Mouse (Mus musculus) forebrain, embryonic 12.5 days (tissue): Measurements from ENCODE around the gene Ttc33. TPM values are rescaled to one million over a fixed set of nuclear protein-coding genes. Genes with fewer than 3 reads are reported as not detected.

Source experiments
- ATAC-seq: fragments of 200-750 bp; cut with Nextera tagmentation; 2 replicates; pipeline ENCODE4 v1.8.0; 2017; ENCODE audit warnings: moderate TSS enrichment; ENCODE audit not compliant: low FRiP score
- H3K27ac ChIP-seq: fragments of 300-500 bp; sonication (generic); 2 replicates; pipeline ENCODE4 v1.5.1; 2016; ENCODE audit warnings: mild to moderate bottlenecking
- H3K27me3 ChIP-seq: fragments of 300-500 bp; sonication (generic); 2 replicates; pipeline ENCODE4 v1.6.1; 2016; ENCODE audit warnings: mild to moderate bottlenecking
- H3K36me3 ChIP-seq: fragments of 300-500 bp; sonication (generic); replicated peaks from 2 replicates; pipeline ENCODE4 v1.6.1; 2016; ENCODE audit warnings: mild to moderate bottlenecking
- H3K4me1 ChIP-seq: fragments of 300-500 bp; sonication (generic); 2 replicates; pipeline ENCODE4 v1.6.1; 2016
- H3K4me2 ChIP-seq: fragments of 300-500 bp; sonication (generic); 2 replicates; pipeline ENCODE4 v1.6.1; 2016; ENCODE audit warnings: mild to moderate bottlenecking, moderate library complexity
- H3K4me3 ChIP-seq: fragments of 300-500 bp; sonication (generic); replicated peaks from 2 replicates; pipeline ENCODE4 v1.5.1; 2016; ENCODE audit warnings: mild to moderate bottlenecking
- H3K9ac ChIP-seq: fragments of 300-500 bp; sonication (generic); 2 replicates; pipeline ENCODE4 v1.6.1; 2016; ENCODE audit warnings: mild to moderate bottlenecking
- H3K9me3 ChIP-seq: fragments of 300-500 bp; sonication (generic); 2 replicates; pipeline ENCODE4 v1.6.1; 2016
- WGBS: fragments of 180-500 bp; shearing (Covaris S2); methylation state at CpG from one replicate; pipeline ENCODE4 v1.1.7; 2016; 5-methylcytosine and 5-hydroxymethylcytosine counted together
- polyA plus RNA-seq: library from polyadenylated mRNA; unstranded; fragments of >200 nt; fragmentation: Nextera tagmentation; extraction: Ambion mirVana; gene quantifications from 2 replicates; pipeline ENCODE4 v1.2.1, GENCODE M21; 2016

Ttc33 gene
- polyA plus RNA-seq, 1 experiment from 2014 or later, result 42.4 TPM

- H3K9me3 ChIP-seq, result no peaks in the 10 kb centered on the region
- 96% methylated on average over 6 of the region's 6 CpGs for WGBS
- no peak overlapping the region for H3K27ac ChIP-seq
- H3K4me1 ChIP-seq, result peaks cover 11% of the 10 kb centered on the region
- no peak overlapping the region for H3K9ac ChIP-seq
- no peak for ATAC-seq
- H3K4me3 ChIP-seq, result no peak overlapping the region
- H3K4me2 ChIP-seq, result no peak overlapping the region
- no peaks in the 10 kb centered on the region for H3K27me3 ChIP-seq
- no peaks in the 10 kb centered on the region for H3K36me3 ChIP-seq
These were observed 33.2 kb upstream of the Ttc33 start for GRCm38 (mm10) chr15:5152171-5152570.

GRCm38 (mm10) chr15:5154621-5155020 is 30.7 kb upstream of the Ttc33 start:
- H3K27ac ChIP-seq, result no peak overlapping the region
- ATAC-seq, result no peak
- H3K4me3 ChIP-seq, result no peak overlapping the region
- no peaks in the 10 kb centered on the region for H3K36me3 ChIP-seq
- peaks cover 6% of the 10 kb centered on the region for H3K4me1 ChIP-seq
- WGBS, result 85% methylated on average over 9 of the region's 9 CpGs
- no peak overlapping the region for H3K9ac ChIP-seq
- no peak overlapping the region for H3K4me2 ChIP-seq
- H3K27me3 ChIP-seq, result no peaks in the 10 kb centered on the region
- H3K9me3 ChIP-seq, result no peaks in the 10 kb centered on the region

GRCm38 (mm10) chr15:5155093-5155492 is 30.2 kb upstream of the Ttc33 start:
- ATAC-seq, result no peak
- Histone ChIP-seq H3K9ac (no peak overlapping the region), H3K4me2 (no peak overlapping the region), H3K9me3 (no peaks in the 10 kb centered on the region), H3K27ac (no peak overlapping the region), H3K4me1 (peaks cover 6% of the 10 kb centered on the region), H3K4me3 (no peak overlapping the region), H3K36me3 (no peaks in the 10 kb centered on the region), H3K27me3 (no peaks in the 10 kb centered on the region)
- WGBS, result 68% methylated on average over 5 of the region's 5 CpGs

- Histone ChIP-seq H3K4me1 (peaks cover 6% of the 10 kb centered on the region), H3K4me2 (no peak overlapping the region), H3K9ac (no peak overlapping the region), H3K36me3 (peaks cover 5% of the 10 kb centered on the region; the same call in 1 of the 2 replicates), H3K9me3 (no peaks in the 10 kb centered on the region), H3K27ac (no peak overlapping the region), H3K4me3 (no peak overlapping the region), H3K27me3 (no peaks in the 10 kb centered on the region)
- no peak for ATAC-seq
- WGBS, result 86% methylated on average over 4 of the region's 4 CpGs
These were observed 29.0 kb upstream of the Ttc33 start for GRCm38 (mm10) chr15:5156355-5156754.

GRCm38 (mm10) chr15:5157386-5157785 is 27.9 kb upstream of the Ttc33 start:
- Histone ChIP-seq H3K4me1 (peaks cover 6% of the 10 kb centered on the region), H3K9me3 (no peaks in the 10 kb centered on the region), H3K36me3 (peaks cover 11% of the 10 kb centered on the region; the same call in 1 of the 2 replicates), H3K27me3 (no peaks in the 10 kb centered on the region), H3K9ac (no peak overlapping the region), H3K4me2 (no peak overlapping the region), H3K27ac (no peak overlapping the region), H3K4me3 (no peak overlapping the region)
- ATAC-seq, result no peak
- 92% methylated on average over 1 of the region's 1 CpGs for WGBS

- Histone ChIP-seq H3K9ac (no peak overlapping the region), H3K27me3 (no peaks in the 10 kb centered on the region), H3K9me3 (no peaks in the 10 kb centered on the region), H3K36me3 (peaks cover 21% of the 10 kb centered on the region), H3K4me1 (peaks cover 6% of the 10 kb centered on the region), H3K4me2 (no peak overlapping the region), H3K27ac (no peak overlapping the region), H3K4me3 (no peak overlapping the region)
- no peak for ATAC-seq
- 87% methylated on average over 6 of the region's 6 CpGs for WGBS
These were observed 26.5 kb upstream of the Ttc33 start for GRCm38 (mm10) chr15:5158827-5159226.

GRCm38 (mm10) chr15:5165121-5165773 is 20.1 kb upstream of the Ttc33 start:
- Histone ChIP-seq H3K9ac (no peak overlapping the region), H3K4me2 (no peak overlapping the region), H3K9me3 (no peaks in the 10 kb centered on the region), H3K27ac (no peak overlapping the region), H3K36me3 (peaks cover 54% of the 10 kb centered on the region), H3K4me3 (no peak overlapping the region), H3K4me1 (no peaks in the 10 kb centered on the region), H3K27me3 (no peaks in the 10 kb centered on the region)
- 85% methylated on average over 12 of the region's 12 CpGs for WGBS
- ATAC-seq, result no peak

GRCm38 (mm10) chr15:5173217-5173820 is 12.0 kb upstream of the Ttc33 start:
- no peak overlapping the region for H3K27ac ChIP-seq
- H3K36me3 ChIP-seq, result peaks cover 53% of the 10 kb centered on the region
- no peaks in the 10 kb centered on the region for H3K9me3 ChIP-seq
- no peaks in the 10 kb centered on the region for H3K4me1 ChIP-seq
- no peak overlapping the region for H3K9ac ChIP-seq
- WGBS, result 92% methylated on average over 12 of the region's 12 CpGs
- H3K27me3 ChIP-seq, result no peaks in the 10 kb centered on the region
- no peak overlapping the region for H3K4me2 ChIP-seq
- H3K4me3 ChIP-seq, result no peak overlapping the region
- no peak for ATAC-seq

GRCm38 (mm10) chr15:5184668-5185330 is 526 bp upstream of the Ttc33 start:
- Histone ChIP-seq H3K9ac (peak overlapping the region; percentile 79), H3K4me2 (peak overlapping the region; percentile 83), H3K27ac (peak overlapping the region; percentile 82), H3K4me3 (peak overlapping the region; percentile 94), H3K9me3 (no peaks in the 10 kb centered on the region), H3K27me3 (no peaks in the 10 kb centered on the region), H3K4me1 (peaks cover 15% of the 10 kb centered on the region), H3K36me3 (0 out of 2 replicates have a peak, but pooled peaks cover 4% of the 10 kb centered on the region)
- 45% methylated on average over 11 of the region's 11 CpGs for WGBS
- peak; percentile 47 for ATAC-seq

DNA sequence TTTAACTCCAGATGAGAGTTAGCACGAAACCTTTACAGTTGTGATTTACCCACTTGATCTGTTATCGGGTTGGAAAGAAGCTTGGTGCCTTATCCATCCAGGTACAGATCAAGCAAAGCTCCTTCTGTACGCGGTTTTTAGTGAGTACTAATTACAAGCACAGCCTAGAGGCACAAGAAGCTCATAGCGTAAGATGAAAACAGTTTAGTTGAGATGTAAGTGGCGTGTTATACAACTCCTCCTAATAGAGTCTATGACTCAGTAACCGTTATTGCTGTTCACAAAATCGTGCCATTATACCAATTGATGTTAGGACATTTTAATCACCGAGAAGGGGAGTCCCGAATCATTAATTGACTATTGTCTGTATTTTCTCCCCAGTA is 959 bp downstream of the Ttc33 start:
- 0 out of 2 replicates have a peak, but pooled peaks have one; percentile 2 for ATAC-seq
- Histone ChIP-seq H3K9ac (peak overlapping the region; percentile 79), H3K4me1 (peaks cover 15% of the 10 kb centered on the region), H3K4me2 (peak overlapping the region; percentile 83), H3K36me3 (peaks cover 7% of the 10 kb centered on the region; the same call in 1 of the 2 replicates), H3K27me3 (no peaks in the 10 kb centered on the region), H3K9me3 (no peaks in the 10 kb centered on the region), H3K27ac (peak overlapping the region; percentile 82; the same call in 1 of the 2 replicates), H3K4me3 (peak overlapping the region; percentile 94)
- WGBS, result 39% methylated on average over 10 of the region's 10 CpGs

DNA sequence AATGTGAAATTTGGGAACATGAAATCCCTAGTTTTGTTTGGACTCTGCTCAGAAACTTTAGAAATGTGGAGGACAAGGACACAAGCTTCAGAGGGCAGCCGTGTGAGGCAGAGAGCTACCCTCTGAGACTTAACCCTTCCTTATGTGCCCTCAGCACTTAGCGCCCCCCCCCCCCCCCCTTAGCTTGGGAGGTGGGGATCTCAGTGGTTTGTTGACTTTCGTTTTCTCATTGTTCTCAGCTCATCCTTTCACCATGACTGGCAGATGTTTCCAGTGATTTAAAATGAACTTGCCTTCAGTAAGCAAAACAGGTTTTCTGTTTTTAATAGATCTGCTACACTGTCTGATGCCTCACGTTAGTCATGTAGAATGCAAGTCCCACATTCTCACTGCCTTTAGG is 1.8 kb downstream of the Ttc33 start:
- Histone ChIP-seq H3K4me3 (no peak overlapping the region), H3K9ac (no peak overlapping the region), H3K27ac (no peak overlapping the region), H3K27me3 (no peaks in the 10 kb centered on the region), H3K36me3 (peaks cover 7% of the 10 kb centered on the region; the same call in 1 of the 2 replicates), H3K9me3 (no peaks in the 10 kb centered on the region), H3K4me2 (no peak overlapping the region), H3K4me1 (peaks cover 15% of the 10 kb centered on the region)
- ATAC-seq, result no peak
- WGBS, result 57% methylated on average over 4 of the region's 4 CpGs

DNA sequence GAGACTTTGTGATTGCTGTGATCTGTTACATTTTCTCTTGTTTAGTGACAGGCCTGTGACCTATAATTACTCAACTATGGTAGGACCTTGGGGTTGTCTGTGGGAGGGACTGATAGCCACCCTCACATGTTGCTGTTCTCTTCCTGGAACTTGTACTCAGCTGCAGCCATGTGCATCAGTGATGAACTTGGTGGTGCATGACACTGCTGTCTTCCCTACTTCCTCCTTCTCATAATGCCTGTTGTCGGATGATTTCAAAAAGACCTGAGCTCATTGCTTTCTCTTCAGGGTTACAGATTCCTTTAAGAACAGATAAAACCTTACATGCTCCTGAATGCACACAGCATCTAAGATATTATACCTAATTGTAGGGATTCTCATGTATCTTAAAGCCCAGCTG is 2.7 kb downstream of the Ttc33 start:
- no peak for ATAC-seq
- 100% methylated on average over 1 of the region's 1 CpGs for WGBS

More for the DNA sequence above, 2.7 kb downstream of the Ttc33 start:
- Histone ChIP-seq H3K4me2 (no peak overlapping the region), H3K4me1 (peaks cover 15% of the 10 kb centered on the region), H3K4me3 (no peak overlapping the region), H3K9ac (no peak overlapping the region), H3K9me3 (no peaks in the 10 kb centered on the region), H3K27ac (no peak overlapping the region), H3K27me3 (no peaks in the 10 kb centered on the region), H3K36me3 (peaks cover 7% of the 10 kb centered on the region; the same call in 1 of the 2 replicates)
